Mouse (Mus musculus): ENCODE measurements around the gene Igsf3. TPM values are rescaled to one million over a fixed set of nuclear protein-coding genes. Genes with fewer than 3 reads are reported as not detected.

Igsf3 gene
- total and polyA plus RNA-seq, 3 experiments, result 0.54 to 1.0 (median 0.59) TPM

- Histone ChIP-seq H3K4me1 (ENCODE audit: control insufficient read depth in 1 of 2, insufficient read depth in 2 of 2) (peaks cover 0 to 4% of the 10 kb centered on the region in 2 experiments; a peak in 2 of 4 replicates), H3K79me2 (replicated peaks; ENCODE audit: control insufficient read depth, extremely low read depth, insufficient read depth, poor library complexity, severe bottlenecking) (no peaks in the 10 kb centered on the region), H3K27me3 (replicated peaks) (peaks cover 4% of the 10 kb centered on the region), H3K9me3 (replicated peaks; ENCODE audit: low read length) (no peaks in the 10 kb centered on the region), H3K4me2 (ENCODE audit: insufficient read depth, low read depth, poor library complexity, severe bottlenecking) (no peak overlapping the region), H3K9ac (ENCODE audit: insufficient read depth, low read depth) (no peak overlapping the region), H3K36me3 (replicated peaks in 1 of 2; ENCODE audit: control insufficient read depth in 1 of 2, insufficient read depth in 1 of 2, low read length in 1 of 2) (no peaks in the 10 kb centered on the region), H3K27ac (ENCODE audit: insufficient read depth, low read depth) (no peak overlapping the region), H3K4me3 (replicated peaks in 1 of 3; ENCODE audit: low read depth in 2 of 3, low read length in 2 of 3, poor library complexity in 1 of 3) (no peak overlapping the region)
- TF ChIP-seq POLR2A (IDR thresholded peaks at IDR 0.05; ENCODE audit: low read depth, low read length) (no peak), PAX5 (IDR thresholded peaks at IDR 0.05; ENCODE audit: low read length) (no peak), BHLHE40 (IDR thresholded peaks at IDR 0.05; ENCODE audit: low read depth, low read length) (no peak), JUN (IDR thresholded peaks at IDR 0.05; ENCODE audit: insufficient read depth, low read depth, low read length) (no peak), JUND (conservative IDR thresholded peaks at IDR 0.05; ENCODE audit: low read depth, low read length) (no peak), TBP (conservative IDR thresholded peaks at IDR 0.05; ENCODE audit: low read depth, low read length) (no peak), CHD1 (IDR thresholded peaks at IDR 0.05; ENCODE audit: low read depth, low read length) (no peak), SMC3 (IDR thresholded peaks at IDR 0.05; ENCODE audit: low read depth, low read length) (no peak), ELF1 (IDR thresholded peaks at IDR 0.05; ENCODE audit: low read depth, low read length) (no peak), MAZ (IDR thresholded peaks at IDR 0.05; ENCODE audit: low read depth, low read length) (no peak)
- no peak for DNase-seq (ENCODE audit: extremely low read depth)
- dilution Hi-C loops (cut with MboI; ENCODE audit: extremely low pct_ligation_motif_present, extremely low pct_unique_long_range_greater_than_20kb, low sequenced_read_pairs), result no loop called here
- in situ Hi-C loops (cut with MboI; ENCODE audit: low pct_ligation_motif_present, low pct_unique_long_range_greater_than_20kb, low sequenced_read_pairs), result no loop called here
These were observed 11.7 kb upstream of the Igsf3 start for GRCm38 (mm10) chr3:101365081-101365612.

GRCm38 (mm10) chr3:101365911-101366310 lies 11.0 kb upstream of the Igsf3 start:
- Histone ChIP-seq H3K27me3 (replicated peaks) (peaks cover 4% of the 10 kb centered on the region), H3K4me1 (ENCODE audit: control insufficient read depth in 1 of 2, insufficient read depth in 2 of 2) (peaks cover 0 to 4% of the 10 kb centered on the region in 2 experiments; a peak in 2 of 4 replicates), H3K4me3 (replicated peaks in 1 of 3; ENCODE audit: low read depth in 2 of 3, low read length in 2 of 3, poor library complexity in 1 of 3) (no peak overlapping the region), H3K4me2 (ENCODE audit: insufficient read depth, low read depth, poor library complexity, severe bottlenecking) (no peak overlapping the region), H3K27ac (ENCODE audit: insufficient read depth, low read depth) (no peak overlapping the region), H3K36me3 (replicated peaks in 1 of 2; ENCODE audit: control insufficient read depth in 1 of 2, insufficient read depth in 1 of 2, low read length in 1 of 2) (no peaks in the 10 kb centered on the region), H3K9me3 (replicated peaks; ENCODE audit: low read length) (no peaks in the 10 kb centered on the region), H3K79me2 (replicated peaks; ENCODE audit: control insufficient read depth, extremely low read depth, insufficient read depth, poor library complexity, severe bottlenecking) (no peaks in the 10 kb centered on the region), H3K9ac (ENCODE audit: insufficient read depth, low read depth) (no peak overlapping the region)
- in situ Hi-C loops (cut with MboI; ENCODE audit: low pct_ligation_motif_present, low pct_unique_long_range_greater_than_20kb, low sequenced_read_pairs) (no loop called here), dilution Hi-C loops (cut with MboI; ENCODE audit: extremely low pct_ligation_motif_present, extremely low pct_unique_long_range_greater_than_20kb, low sequenced_read_pairs) (no loop called here)
- TF ChIP-seq POLR2AphosphoS2 (IDR thresholded peaks at IDR 0.05; ENCODE audit: low read depth, low read length), result no peak
- DNase-seq (ENCODE audit: extremely low read depth), result no peak

GRCm38 (mm10) chr3:101367372-101367771 lies 9.5 kb upstream of the Igsf3 start:
- Histone ChIP-seq H3K9ac (ENCODE audit: insufficient read depth, low read depth) (no peak overlapping the region), H3K4me1 (ENCODE audit: control insufficient read depth in 1 of 2, insufficient read depth in 2 of 2) (peaks cover 0 to 9% of the 10 kb centered on the region in 2 experiments; a peak in 3 of 4 replicates), H3K79me2 (replicated peaks; ENCODE audit: control insufficient read depth, extremely low read depth, insufficient read depth, poor library complexity, severe bottlenecking) (no peaks in the 10 kb centered on the region), H3K4me2 (ENCODE audit: insufficient read depth, low read depth, poor library complexity, severe bottlenecking) (no peak overlapping the region), H3K27me3 (replicated peaks) (peaks cover 4% of the 10 kb centered on the region), H3K4me3 (replicated peaks in 1 of 3; ENCODE audit: low read depth in 2 of 3, low read length in 2 of 3, poor library complexity in 1 of 3) (no peak overlapping the region), H3K27ac (ENCODE audit: insufficient read depth, low read depth) (no peak overlapping the region), H3K36me3 (replicated peaks in 1 of 2; ENCODE audit: control insufficient read depth in 1 of 2, insufficient read depth in 1 of 2, low read length in 1 of 2) (no peaks in the 10 kb centered on the region), H3K9me3 (replicated peaks; ENCODE audit: low read length) (no peaks in the 10 kb centered on the region)
- in situ Hi-C loops (cut with MboI; ENCODE audit: low pct_ligation_motif_present, low pct_unique_long_range_greater_than_20kb, low sequenced_read_pairs), result no loop called here
- no peak for DNase-seq (ENCODE audit: extremely low read depth)
- dilution Hi-C loops (cut with MboI; ENCODE audit: extremely low pct_ligation_motif_present, extremely low pct_unique_long_range_greater_than_20kb, low sequenced_read_pairs), result no loop called here
- TF ChIP-seq ZMIZ1 (IDR thresholded peaks at IDR 0.05; ENCODE audit: low read depth, low read length), result no peak
